Mouse (Mus musculus): ENCODE measurements around the gene Gpr25. TPM values are rescaled to one million over a fixed set of nuclear protein-coding genes. Genes with fewer than 3 reads are reported as not detected.

The Gpr25 gene
- total and polyA plus RNA-seq, 2 experiments from 2014 or later: not detected

DNA sequence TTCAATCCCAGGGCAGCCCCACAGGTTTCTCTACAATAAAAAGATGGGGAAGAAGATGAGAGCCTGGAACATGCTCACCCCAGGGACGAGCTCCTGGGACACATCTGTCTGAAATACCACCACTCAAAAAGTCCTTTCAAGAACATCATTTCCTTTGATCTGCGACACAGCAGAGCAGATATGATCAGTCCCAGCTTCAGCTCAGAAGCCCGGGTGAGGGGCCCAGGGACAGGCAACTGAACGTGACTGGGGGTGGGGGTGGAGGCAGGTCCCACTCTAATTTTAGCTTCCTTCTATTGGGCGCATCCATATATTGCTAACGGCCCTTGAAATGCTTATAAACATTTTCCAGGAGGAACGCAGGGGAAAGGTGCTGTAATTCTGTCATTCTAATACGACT, 5.0 kb downstream of the Gpr25 start:
- no peak for DNase-seq (ENCODE audit: low spot score)
- Histone ChIP-seq H3K4me3 (ENCODE audit: low read depth, low read length) (no peak overlapping the region), H3K36me3 (replicated peaks; ENCODE audit: control insufficient read depth, insufficient read depth, low read length) (no peaks in the 10 kb centered on the region), H3K27ac (ENCODE audit: low read depth) (no peak overlapping the region), H3K9me3 (replicated peaks; ENCODE audit: control insufficient read depth, low read length) (no peaks in the 10 kb centered on the region), H3K4me2 (ENCODE audit: low read depth, low read length) (no peak overlapping the region), H3K9ac (replicated peaks; ENCODE audit: low read depth, low read length) (no peak overlapping the region), H3K27me3 (ENCODE audit: control insufficient read depth, insufficient read depth, low read length) (peaks cover 47% of the 10 kb centered on the region), H3K4me1 (ENCODE audit: control insufficient read depth, insufficient read depth) (peaks cover 11% of the 10 kb centered on the region; the same call in 1 of the 2 replicates)
- 28% methylated on average over 8 of the region's 8 CpGs for WGBS
- no peak for ATAC-seq (ENCODE audit: insufficient read depth, low read depth)
- no peak for TF ChIP-seq CTCF (IDR thresholded peaks at IDR 0.05; ENCODE audit: low read depth)
- no peak for TF ChIP-seq EP300 (IDR thresholded peaks at IDR 0.05; ENCODE audit: low read depth)

DNA sequence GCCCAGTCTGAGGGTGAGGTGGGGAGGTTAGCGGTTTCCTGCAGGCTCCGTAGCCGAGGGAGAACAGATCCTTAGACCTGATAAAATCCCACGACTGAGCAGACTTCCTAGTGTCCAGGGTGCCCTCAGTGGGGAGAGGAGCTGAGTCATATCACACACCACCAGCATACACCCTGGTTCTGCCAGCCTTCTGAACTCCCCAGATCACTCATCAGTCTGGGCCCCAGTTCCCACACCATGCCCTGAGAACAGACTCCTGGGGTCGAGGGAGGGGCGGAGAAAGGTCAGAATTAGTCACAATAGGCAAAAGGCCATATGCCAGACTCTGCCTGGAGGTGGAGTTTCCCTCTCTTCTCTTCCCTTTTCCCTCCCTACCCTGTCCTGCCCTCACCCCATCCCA, 5.5 kb downstream of the Gpr25 start:
- no peak for ATAC-seq (ENCODE audit: insufficient read depth, low read depth)
- TF ChIP-seq CTCF (IDR thresholded peaks at IDR 0.05; ENCODE audit: low read depth) (no peak), EP300 (IDR thresholded peaks at IDR 0.05; ENCODE audit: low read depth) (no peak)
- no peak overlapping the region for H3K4me3 ChIP-seq (ENCODE audit: low read depth, low read length)

DNA sequence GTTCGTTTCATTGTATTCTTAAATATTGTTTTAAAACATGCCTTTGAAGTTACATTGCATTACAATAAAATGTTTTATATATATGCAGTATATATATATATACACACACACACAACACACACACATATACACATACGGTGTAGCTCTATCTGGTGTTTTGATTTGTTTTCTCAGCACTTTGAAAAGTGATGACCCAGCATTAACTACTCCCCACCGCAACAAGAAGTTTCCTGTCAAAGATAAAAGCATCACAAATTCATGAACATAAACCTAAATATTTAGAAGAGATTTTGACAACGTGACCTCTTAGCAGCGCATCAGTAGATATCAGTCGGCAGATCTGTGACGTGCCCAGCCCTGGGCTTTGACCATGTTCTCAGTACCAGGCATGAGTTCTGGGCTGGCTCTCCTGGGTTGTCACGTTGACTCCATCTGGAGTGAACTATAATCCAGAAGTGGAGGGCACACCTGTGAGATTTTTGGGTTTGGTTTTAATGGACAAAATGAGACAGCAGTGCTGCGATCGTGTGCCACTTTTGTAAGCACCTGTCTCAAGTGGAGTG, 6.1 kb downstream of the Gpr25 start:
- Histone ChIP-seq H3K9me3 (replicated peaks; ENCODE audit: control insufficient read depth, low read length) (no peaks in the 10 kb centered on the region), H3K9ac (replicated peaks; ENCODE audit: low read depth, low read length) (no peak overlapping the region), H3K27ac (ENCODE audit: low read depth) (no peak overlapping the region), H3K27me3 (ENCODE audit: control insufficient read depth, insufficient read depth, low read length) (peaks cover 36% of the 10 kb centered on the region), H3K4me3 (ENCODE audit: low read depth, low read length) (no peak overlapping the region), H3K36me3 (replicated peaks; ENCODE audit: control insufficient read depth, insufficient read depth, low read length) (no peaks in the 10 kb centered on the region), H3K4me2 (ENCODE audit: low read depth, low read length) (no peak overlapping the region), H3K4me1 (ENCODE audit: control insufficient read depth, insufficient read depth) (0 out of 2 replicates have a peak, but pooled peaks cover under 1% of the 10 kb centered on the region)
- 78% methylated on average over 10 of the region's 10 CpGs for WGBS
- TF ChIP-seq EP300 (IDR thresholded peaks at IDR 0.05; ENCODE audit: low read depth): no peak
- no peak for TF ChIP-seq CTCF (IDR thresholded peaks at IDR 0.05; ENCODE audit: low read depth)
- ATAC-seq (ENCODE audit: insufficient read depth, low read depth): no peak
- no peak for DNase-seq (ENCODE audit: low spot score)

More for the DNA sequence above, 5.5 kb downstream of the Gpr25 start:
- Histone ChIP-seq H3K27ac (ENCODE audit: low read depth) (no peak overlapping the region), H3K9ac (replicated peaks; ENCODE audit: low read depth, low read length) (no peak overlapping the region), H3K9me3 (replicated peaks; ENCODE audit: control insufficient read depth, low read length) (no peaks in the 10 kb centered on the region), H3K4me2 (ENCODE audit: low read depth, low read length) (no peak overlapping the region), H3K4me1 (ENCODE audit: control insufficient read depth, insufficient read depth) (peaks cover 7% of the 10 kb centered on the region; the same call in 1 of the 2 replicates), H3K27me3 (ENCODE audit: control insufficient read depth, insufficient read depth, low read length) (peaks cover 42% of the 10 kb centered on the region), H3K36me3 (replicated peaks; ENCODE audit: control insufficient read depth, insufficient read depth, low read length) (no peaks in the 10 kb centered on the region)
- WGBS: 33% methylated on average over 5 of the region's 6 CpGs
- DNase-seq (ENCODE audit: low spot score): no peak

DNA sequence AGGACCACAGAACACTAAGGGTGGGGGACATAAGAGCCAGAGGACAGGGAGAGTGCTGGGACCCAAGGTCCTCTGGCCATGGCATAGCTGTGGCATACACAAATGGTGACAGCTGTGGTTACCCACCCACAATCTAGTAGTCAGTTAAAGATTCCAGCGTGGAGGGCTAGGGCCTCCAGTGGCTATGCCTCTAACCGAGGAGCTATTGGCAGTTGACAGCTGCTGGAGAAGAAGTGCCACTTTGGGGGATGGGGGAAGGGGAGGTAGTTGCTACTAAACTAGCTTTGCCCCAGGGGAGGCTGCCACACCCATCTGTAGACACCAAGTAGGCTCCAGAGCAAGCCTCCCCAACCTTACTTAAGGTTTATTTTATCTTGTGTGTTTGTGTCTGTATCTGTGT, 7.2 kb downstream of the Gpr25 start:
- Histone ChIP-seq H3K9ac (replicated peaks; ENCODE audit: low read depth, low read length) (no peak overlapping the region), H3K27me3 (ENCODE audit: control insufficient read depth, insufficient read depth, low read length) (peaks cover 25% of the 10 kb centered on the region), H3K4me1 (ENCODE audit: control insufficient read depth, insufficient read depth) (no peaks in the 10 kb centered on the region), H3K4me2 (ENCODE audit: low read depth, low read length) (no peak overlapping the region), H3K36me3 (replicated peaks; ENCODE audit: control insufficient read depth, insufficient read depth, low read length) (no peaks in the 10 kb centered on the region), H3K27ac (ENCODE audit: low read depth) (no peak overlapping the region), H3K4me3 (ENCODE audit: low read depth, low read length) (no peak overlapping the region), H3K9me3 (replicated peaks; ENCODE audit: control insufficient read depth, low read length) (no peaks in the 10 kb centered on the region)
- no peak for DNase-seq (ENCODE audit: low spot score)
- ATAC-seq (ENCODE audit: insufficient read depth, low read depth): no peak
- 24% methylated on average over 2 of the region's 2 CpGs for WGBS
- TF ChIP-seq EP300 (IDR thresholded peaks at IDR 0.05; ENCODE audit: low read depth): no peak

DNA sequence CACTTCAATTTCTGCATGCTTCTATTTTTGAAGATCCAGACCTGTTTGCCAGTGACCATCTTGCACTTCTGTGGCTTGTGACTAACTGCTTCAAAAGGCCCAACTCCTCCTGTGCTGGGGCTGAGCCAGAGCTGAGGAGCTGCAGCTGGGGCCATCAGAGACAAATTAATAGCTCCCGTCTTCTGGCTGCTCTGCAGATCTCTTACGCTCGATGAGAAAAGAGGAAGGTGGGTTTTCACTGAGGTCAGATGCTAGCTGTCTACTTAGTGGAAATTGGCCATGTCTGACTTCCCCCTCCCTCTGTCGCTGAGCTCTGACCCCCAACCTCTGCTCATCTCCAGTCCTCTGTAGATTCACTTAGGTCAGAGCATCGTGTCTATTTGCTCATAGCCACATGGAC, 11.0 kb downstream of the Gpr25 start:
- Histone ChIP-seq H3K4me3 (ENCODE audit: low read depth, low read length) (no peak overlapping the region), H3K9ac (replicated peaks; ENCODE audit: low read depth, low read length) (no peak overlapping the region), H3K9me3 (replicated peaks; ENCODE audit: control insufficient read depth, low read length) (no peaks in the 10 kb centered on the region), H3K27ac (ENCODE audit: low read depth) (no peak overlapping the region), H3K4me1 (ENCODE audit: control insufficient read depth, insufficient read depth) (no peaks in the 10 kb centered on the region), H3K27me3 (ENCODE audit: control insufficient read depth, insufficient read depth, low read length) (no peaks in the 10 kb centered on the region), H3K4me2 (ENCODE audit: low read depth, low read length) (no peak overlapping the region), H3K36me3 (replicated peaks; ENCODE audit: control insufficient read depth, insufficient read depth, low read length) (no peaks in the 10 kb centered on the region)
- DNase-seq (ENCODE audit: low spot score) (no peak), ATAC-seq (ENCODE audit: insufficient read depth, low read depth) (no peak)
- TF ChIP-seq CTCF (IDR thresholded peaks at IDR 0.05; ENCODE audit: low read depth) (no peak), EP300 (IDR thresholded peaks at IDR 0.05; ENCODE audit: low read depth) (no peak)
- 63% methylated on average over 5 of the region's 5 CpGs for WGBS

DNA sequence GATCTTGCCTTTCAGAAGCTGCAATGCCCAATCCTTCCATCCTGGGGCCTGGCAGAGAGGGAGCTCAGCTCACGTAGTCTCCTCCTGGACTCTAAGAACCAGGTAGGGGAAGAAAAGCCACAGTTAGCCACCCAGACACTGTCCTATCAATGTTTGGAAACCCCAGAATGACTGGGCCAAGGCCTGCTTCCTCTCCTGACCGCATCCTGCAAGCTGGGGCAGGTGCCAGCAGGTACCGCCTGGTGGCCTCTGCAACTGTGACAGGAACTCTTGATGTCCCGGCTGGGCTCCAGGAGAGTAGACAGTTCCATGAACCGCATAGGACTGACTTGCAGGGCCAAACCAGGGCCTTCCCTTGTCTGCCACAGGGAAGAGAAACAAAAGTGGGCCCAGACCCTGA, 13.3 kb downstream of the Gpr25 start:
- no peak overlapping the region for H3K4me3 ChIP-seq (ENCODE audit: low read depth, low read length)
- H3K4me2 ChIP-seq (ENCODE audit: low read depth, low read length): no peak overlapping the region
- H3K27ac ChIP-seq (ENCODE audit: low read depth): no peak overlapping the region
- H3K9me3 ChIP-seq (replicated peaks; ENCODE audit: control insufficient read depth, low read length): no peaks in the 10 kb centered on the region
- no peak overlapping the region for H3K9ac ChIP-seq (replicated peaks; ENCODE audit: low read depth, low read length)
- WGBS: 81% methylated on average over 5 of the region's 5 CpGs
- H3K27me3 ChIP-seq (ENCODE audit: control insufficient read depth, insufficient read depth, low read length): no peaks in the 10 kb centered on the region
- TF ChIP-seq EP300 (IDR thresholded peaks at IDR 0.05; ENCODE audit: low read depth) (no peak), CTCF (IDR thresholded peaks at IDR 0.05; ENCODE audit: low read depth) (no peak)
- no peaks in the 10 kb centered on the region for H3K36me3 ChIP-seq (replicated peaks; ENCODE audit: control insufficient read depth, insufficient read depth, low read length)
- no peaks in the 10 kb centered on the region for H3K4me1 ChIP-seq (ENCODE audit: control insufficient read depth, insufficient read depth)
- ATAC-seq (ENCODE audit: insufficient read depth, low read depth) (no peak), DNase-seq (ENCODE audit: low spot score) (no peak)

Measured in heart, postnatal 0 days (tissue).